Comparison of ENCODE assay signal across 19 mouse cellular contexts in genomic region chr1:52506211-52506610, GRCm38 (mm10). TPM values are rescaled to one million over a fixed set of nuclear protein-coding genes. Genes with fewer than 3 reads are reported as not detected.
DNase-seq lines count a peak whose midpoint lies in the region; ATAC-seq and TF ChIP-seq lines count a peak whose summit lies in the region.
"Had no signal": no experiment of that assay in that cellular context is flagged by ENCODE, and none has a peak within 500 bp of the region (broad histone marks: within the 10 kb centered on the region; RNA-seq: fewer than 3 reads in every experiment).

No protein-coding gene starts in this region.

- no peak overlapping the region for H3K9ac ChIP-seq in forebrain, postnatal 0 days
- no peak overlapping the region for H3K9ac ChIP-seq in forebrain, embryonic 14.5 days (ENCODE audit: low read length)
- H3K9ac ChIP-seq in liver, postnatal 0 days (replicated peaks), result no peak overlapping the region
- H3K9ac ChIP-seq: embryonic facial prominence, embryonic 12.5 days; forebrain, embryonic 12.5 days; forebrain, embryonic 15.5 days had no signal

- TF ChIP-seq CTCF in forebrain, postnatal 0 days (IDR thresholded peaks at IDR 0.05; ENCODE audit: low read depth), result no peak
- 0 out of 2 replicates have a peak, but pooled peaks have one; percentile 18 for TF ChIP-seq CTCF in layer of hippocampus, adult 2 months (conservative IDR thresholded peaks at IDR 0.05)
- no peak for TF ChIP-seq CTCF in liver, postnatal 0 days (IDR thresholded peaks at IDR 0.05; ENCODE audit: low read depth)

- no peak for DNase-seq in forebrain, postnatal 0 days
- DNase-seq in forebrain, embryonic 14.5 days (ENCODE audit: low spot score), result no peak
- DNase-seq in layer of hippocampus, adult 2 months (ENCODE audit: low spot score in 2 of 2), result no peak
- DNase-seq in layer of hippocampus, adult 8-10 months (ENCODE audit: low spot score in 2 of 2), result no peak
- DNase-seq in brain, adult 2 months (ENCODE audit: low read depth, low spot score), result peak; percentile 40
- DNase-seq in telencephalon, adult 2 months (ENCODE audit: low read depth, low spot score), result peak; percentile 27
- no peak for DNase-seq in liver, postnatal 0 days
- DNase-seq: adrenal gland, adult 2 months; adrenal gland, postnatal 10 days; adrenal gland, postnatal 25 days; cerebellum, adult 11-12 months; cerebellum, adult 2 months; cerebellum, adult 9-10 months; cerebellum, postnatal 10 days; cerebellum, postnatal 25 days had no signal

- TF ChIP-seq EP300 in liver, postnatal 0 days (IDR thresholded peaks at IDR 0.05; ENCODE audit: low read depth), result no peak

- no peak overlapping the region for H3K27ac ChIP-seq in forebrain, postnatal 0 days (ENCODE audit: low read depth, low read length)
- H3K27ac ChIP-seq in forebrain, embryonic 14.5 days (ENCODE audit: low read depth, low read length), result no peak overlapping the region
- no peak overlapping the region for H3K27ac ChIP-seq in layer of hippocampus, adult 2 months
- H3K27ac ChIP-seq in liver, postnatal 0 days (ENCODE audit: low read depth), result no peak overlapping the region
- H3K27ac ChIP-seq: embryonic facial prominence, embryonic 10.5 days; embryonic facial prominence, embryonic 12.5 days; forebrain, embryonic 12.5 days; forebrain, embryonic 15.5 days had no signal

- H3K9me3 ChIP-seq in forebrain, postnatal 0 days (ENCODE audit: low read length), result no peaks in the 10 kb centered on the region
- no peaks in the 10 kb centered on the region for H3K9me3 ChIP-seq in forebrain, embryonic 14.5 days (replicated peaks; ENCODE audit: control insufficient read depth, low read length)
- H3K9me3 ChIP-seq in liver, postnatal 0 days (ENCODE audit: low read length), result no peaks in the 10 kb centered on the region
- H3K9me3 ChIP-seq: embryonic facial prominence, embryonic 10.5 days; embryonic facial prominence, embryonic 12.5 days; forebrain, embryonic 12.5 days; forebrain, embryonic 15.5 days had no signal

- H3K36me3 ChIP-seq in forebrain, postnatal 0 days (ENCODE audit: insufficient read depth), result no peaks in the 10 kb centered on the region
- H3K36me3 ChIP-seq in forebrain, embryonic 14.5 days (ENCODE audit: control insufficient read depth, insufficient read depth, low read length), result no peaks in the 10 kb centered on the region
- H3K36me3 ChIP-seq in liver, postnatal 0 days (replicated peaks; ENCODE audit: insufficient read depth, low read length), result no peaks in the 10 kb centered on the region
- H3K36me3 ChIP-seq: embryonic facial prominence, embryonic 10.5 days; embryonic facial prominence, embryonic 12.5 days; forebrain, embryonic 12.5 days; forebrain, embryonic 15.5 days had no signal

- ATAC-seq in forebrain, postnatal 0 days, result peak; percentile 56
- no peak for ATAC-seq in forebrain, embryonic 14.5 days
- ATAC-seq in liver, postnatal 0 days, result no peak
- ATAC-seq: forebrain, embryonic 15.5 days had no signal

- H3K4me1 ChIP-seq in forebrain, postnatal 0 days (ENCODE audit: insufficient read depth), result no peaks in the 10 kb centered on the region
- no peaks in the 10 kb centered on the region for H3K4me1 ChIP-seq in forebrain, embryonic 14.5 days (ENCODE audit: control insufficient read depth, insufficient read depth, low read length)
- no peaks in the 10 kb centered on the region for H3K4me1 ChIP-seq in liver, postnatal 0 days (ENCODE audit: insufficient read depth)
- H3K4me1 ChIP-seq: embryonic facial prominence, embryonic 10.5 days; embryonic facial prominence, embryonic 12.5 days; forebrain, embryonic 12.5 days; forebrain, embryonic 15.5 days had no signal

- no peak overlapping the region for H3K4me2 ChIP-seq in forebrain, postnatal 0 days (ENCODE audit: low read depth)
- H3K4me2 ChIP-seq in forebrain, embryonic 14.5 days (ENCODE audit: low read length), result no peak overlapping the region
- H3K4me2 ChIP-seq in liver, postnatal 0 days (ENCODE audit: low read depth, low read length), result no peak overlapping the region
- H3K4me2 ChIP-seq: embryonic facial prominence, embryonic 12.5 days; forebrain, embryonic 12.5 days; forebrain, embryonic 15.5 days had no signal

- WGBS in forebrain, postnatal 0 days, result 53% methylated on average over 1 of the region's 1 CpGs
- 56% methylated on average over 1 of the region's 1 CpGs for WGBS in forebrain, embryonic 14.5 days
- 85% methylated on average over 1 of the region's 1 CpGs for WGBS in liver, postnatal 0 days (ENCODE audit: insufficient replicate concordance)

- H3K4me3 ChIP-seq in forebrain, postnatal 0 days (ENCODE audit: low read depth, low read length), result no peak overlapping the region
- H3K4me3 ChIP-seq in forebrain, embryonic 14.5 days (ENCODE audit: low read depth, low read length), result no peak overlapping the region
- no peak overlapping the region for H3K4me3 ChIP-seq in layer of hippocampus, adult 2 months
- no peak overlapping the region for H3K4me3 ChIP-seq in liver, postnatal 0 days (ENCODE audit: low read depth, low read length)
- H3K4me3 ChIP-seq: embryonic facial prominence, embryonic 10.5 days; embryonic facial prominence, embryonic 12.5 days; forebrain, embryonic 12.5 days; forebrain, embryonic 15.5 days had no signal

- H3K27me3 ChIP-seq in forebrain, postnatal 0 days (ENCODE audit: insufficient read depth, low read length), result no peaks in the 10 kb centered on the region
- no peaks in the 10 kb centered on the region for H3K27me3 ChIP-seq in forebrain, embryonic 14.5 days (replicated peaks; ENCODE audit: control insufficient read depth, insufficient read depth, low read length)
- H3K27me3 ChIP-seq in liver, postnatal 0 days (ENCODE audit: insufficient read depth, low read length), result no peaks in the 10 kb centered on the region
- H3K27me3 ChIP-seq: forebrain, embryonic 12.5 days; forebrain, embryonic 15.5 days had no signal

RNA-seq across cellular contexts. Expression of gene Nab1, which starts 5.7 kb away (rescaled TPM):
- total RNA-seq in forebrain, postnatal 0 days (2014; rRNA removed), result 23.0 and 30.5 TPM in 2 replicates
- 4.6 and 9.5 TPM in 2 replicates for polyA plus RNA-seq in forebrain, postnatal 0 days (2015; fragmentation: Nextera tagmentation; extraction: Ambion mirVana)
- 6.1 and 8.5 TPM in 2 replicates for polyA plus RNA-seq in forebrain, embryonic 14.5 days (2014; fragmentation: Nextera tagmentation; extraction: Ambion mirVana)
- total RNA-seq in layer of hippocampus, adult 2 months (2021), result 10 to 100 TPM; 31.0 to 32.2 TPM
- 10 to 100 TPM; 32.1 to 42.8 (median 34.1) TPM for total RNA-seq in layer of hippocampus, adult 8-10 months (2022)
- polyA plus RNA-seq in liver, postnatal 0 days (2015; fragmentation: Nextera tagmentation; extraction: Ambion mirVana), result 20.3 and 20.9 TPM in 2 replicates

Comparison
In these comparisons a context has a peak if more than half of its experiments do, and no peak if none do; other contexts are left out.
1. DNase-seq: peak in brain, adult 2 months (single experiment) and telencephalon, adult 2 months (single experiment); none in forebrain, postnatal 0 days (single experiment), forebrain, embryonic 14.5 days (single experiment), layer of hippocampus, adult 2 months (0 of 2), layer of hippocampus, adult 8-10 months (0 of 2) and liver, postnatal 0 days (single experiment).